Mouse (Mus musculus) granulocyte monocyte progenitor cell, adult 5-6 weeks (primary cell): ENCODE results near the gene Theg. TPM values are rescaled to one million over a fixed set of nuclear protein-coding genes. Genes with fewer than 3 reads are reported as not detected.

ENCODE experiments used
- ATAC-seq: replicated peaks from 2 replicates; pipeline ENCODE4 v1.8.0; 2016; ENCODE audit warnings: mild to moderate bottlenecking, moderate TSS enrichment, inconsistent platforms; ENCODE audit not compliant: poor library complexity, severe bottlenecking
- total RNA-seq, 2 experiments: library from RNA; stranded (forward) in 1 of 2; stranded (reverse) in 1 of 2; fragments of 200-712, 200-1000 nt in 1 of 2; fragments of >200 nt in 1 of 2; fragmentation: Nextera tagmentation in 1 of 2; gene quantifications; 2 replicates each; pipeline ENCODE4 v1.2.3; 2014 to 2017

Gene Theg
- total RNA-seq (2014; fragmentation: Nextera tagmentation) = not detected in 2 replicates
- total RNA-seq (2017) = not detected in 2 replicates

DNA sequence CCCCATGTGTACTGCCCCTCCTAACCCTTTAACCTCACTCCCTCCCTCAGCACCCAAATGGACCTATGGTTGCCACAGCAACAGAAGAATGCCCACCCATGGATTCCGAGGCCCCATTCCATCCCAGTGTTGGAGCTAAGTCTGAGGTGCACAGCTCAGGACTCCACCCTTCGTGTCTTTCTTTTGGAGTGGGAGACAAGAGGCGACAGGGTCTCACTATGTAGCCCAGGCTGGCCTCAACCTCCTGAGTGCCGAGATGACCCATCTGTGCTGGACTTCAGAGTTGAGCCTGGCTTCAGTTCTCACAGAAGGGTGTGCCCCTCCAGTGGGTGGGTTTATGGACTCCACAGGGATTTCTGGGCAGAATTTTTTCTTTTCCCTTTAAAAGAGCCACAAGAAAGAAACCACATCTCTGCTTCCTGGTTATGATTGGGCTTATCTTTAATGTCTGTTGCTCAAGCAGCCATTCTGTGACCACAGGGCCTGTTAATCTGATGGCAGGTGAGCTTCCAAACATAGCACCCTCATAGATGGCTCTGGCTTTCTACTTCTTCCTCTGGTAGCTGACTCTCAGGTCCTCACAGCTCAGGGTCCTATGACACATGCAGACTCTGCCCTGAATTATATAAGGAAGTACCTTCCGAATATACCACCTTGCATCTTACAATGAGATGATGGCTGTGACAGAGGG lies at the start of gene Theg:
Gene Theg, minus strand, starts transcription at position 271 of the 691 bp plus-strand sequence.
- ATAC-seq = peak; percentile 10

DNA sequence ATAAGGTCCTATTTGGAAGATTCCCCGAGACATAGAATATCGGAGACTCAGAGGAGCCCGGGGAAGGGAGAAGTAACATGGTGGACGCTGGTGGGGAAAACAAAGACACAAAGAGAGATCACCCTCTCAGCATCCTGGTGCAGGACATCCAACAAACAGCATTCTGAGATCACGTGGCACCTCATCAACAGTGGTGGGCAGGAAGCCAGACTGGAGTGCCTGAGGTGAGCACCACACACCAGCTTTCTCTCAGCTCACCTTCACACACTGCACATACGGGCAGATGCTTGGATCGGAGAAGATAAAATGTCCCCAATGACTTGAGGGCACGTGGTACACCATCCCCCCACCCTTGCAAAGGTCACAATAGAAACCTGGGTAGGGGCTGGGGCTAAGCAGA lies 49.2 kb upstream of the Theg start:
- no peak for ATAC-seq

DNA sequence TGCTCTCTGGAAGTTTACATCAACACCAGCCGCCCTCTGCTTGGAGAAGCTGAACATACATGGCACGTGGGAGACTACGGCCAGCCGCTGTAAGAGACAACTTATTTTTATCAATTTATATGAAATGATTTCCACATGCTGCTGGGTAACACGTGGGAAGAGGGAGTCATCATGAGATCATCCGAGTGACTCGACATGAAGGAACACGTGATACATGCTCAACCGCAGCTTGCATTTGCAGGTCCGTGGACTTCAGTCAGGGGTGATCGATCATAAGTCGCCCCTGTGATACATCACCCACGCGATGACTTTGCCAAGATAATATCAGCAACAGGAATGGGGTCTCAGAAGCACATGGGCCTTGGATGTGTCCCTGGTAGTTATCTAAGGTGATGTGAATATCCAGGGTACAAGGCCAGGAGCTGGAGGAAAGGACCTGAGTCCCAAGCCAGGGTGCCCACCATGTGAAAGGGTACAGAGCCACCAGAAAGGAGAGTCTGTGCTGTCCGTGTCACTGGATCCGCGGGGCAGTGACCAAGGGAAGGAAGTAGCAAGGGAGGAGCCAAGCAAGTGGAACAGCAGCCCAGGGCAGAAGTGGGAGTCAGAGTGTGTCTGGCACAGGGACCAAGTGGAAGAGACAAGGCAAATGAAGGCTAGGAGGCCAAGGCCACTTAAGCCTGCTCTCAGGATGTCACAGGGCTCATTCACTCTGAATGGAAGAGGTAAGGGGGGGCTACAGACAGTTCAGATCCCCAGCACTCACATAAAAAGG lies 46.1 kb upstream of the Theg start:
- ATAC-seq = no peak

DNA sequence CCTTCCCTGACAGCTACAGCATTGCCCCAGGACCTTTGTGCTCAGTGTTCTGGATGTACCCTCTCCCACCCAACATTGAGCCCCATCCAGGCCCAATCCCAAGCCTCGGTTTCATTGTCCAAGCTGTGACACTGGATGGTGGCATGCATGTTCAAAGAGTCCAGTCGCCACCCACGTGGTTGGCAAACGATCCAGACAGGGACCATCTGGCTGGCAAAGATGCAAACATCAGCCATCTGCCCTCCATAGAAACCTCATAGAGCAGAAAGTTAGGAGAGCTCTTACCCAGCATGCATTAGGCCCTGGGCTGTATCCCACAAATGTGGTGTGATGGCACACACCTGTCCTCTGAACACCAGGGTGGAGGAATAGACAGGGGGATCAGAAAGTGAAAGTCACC lies 44.3 kb upstream of the Theg start:
- no peak for ATAC-seq

DNA sequence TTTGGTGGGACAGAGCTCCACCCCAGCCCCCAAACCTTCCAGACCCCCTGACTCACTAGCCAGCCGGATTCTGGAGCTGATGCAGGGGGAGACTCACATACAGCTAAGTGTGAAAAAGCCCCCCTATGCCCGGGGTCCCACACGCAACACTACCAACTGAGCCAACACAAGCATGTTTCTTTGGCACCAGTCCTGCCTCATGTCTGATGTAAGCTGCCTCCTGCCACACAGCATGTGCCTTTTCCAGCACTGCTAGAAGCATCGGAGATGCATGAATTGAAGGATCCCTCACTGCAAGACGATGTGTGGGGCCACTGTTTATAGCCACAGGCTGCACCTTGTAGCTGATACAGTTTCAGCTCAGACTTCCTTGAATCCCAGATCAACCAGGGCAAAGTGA lies 41.2 kb upstream of the Theg start:
- no peak for ATAC-seq

DNA sequence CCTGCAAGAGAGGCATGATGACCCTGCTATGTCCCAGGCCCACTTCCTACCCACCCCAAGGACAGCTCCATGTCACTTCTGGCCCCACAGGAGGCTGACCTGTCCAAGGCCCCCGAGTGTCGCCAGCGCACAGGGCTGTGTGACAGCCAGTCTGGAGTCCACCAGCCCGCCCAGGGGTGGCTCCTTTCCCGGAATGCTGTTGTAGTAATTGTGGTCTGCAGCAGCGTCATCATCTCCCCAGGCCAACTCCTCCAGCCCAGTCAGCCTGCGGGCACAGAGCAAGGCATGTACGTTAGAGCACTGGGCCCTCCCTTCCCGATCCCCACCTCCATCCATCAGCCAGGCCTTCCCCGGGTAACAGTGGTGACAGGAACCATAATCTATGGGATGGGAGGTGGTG lies 39.0 kb upstream of the Theg start:
- no peak for ATAC-seq

DNA sequence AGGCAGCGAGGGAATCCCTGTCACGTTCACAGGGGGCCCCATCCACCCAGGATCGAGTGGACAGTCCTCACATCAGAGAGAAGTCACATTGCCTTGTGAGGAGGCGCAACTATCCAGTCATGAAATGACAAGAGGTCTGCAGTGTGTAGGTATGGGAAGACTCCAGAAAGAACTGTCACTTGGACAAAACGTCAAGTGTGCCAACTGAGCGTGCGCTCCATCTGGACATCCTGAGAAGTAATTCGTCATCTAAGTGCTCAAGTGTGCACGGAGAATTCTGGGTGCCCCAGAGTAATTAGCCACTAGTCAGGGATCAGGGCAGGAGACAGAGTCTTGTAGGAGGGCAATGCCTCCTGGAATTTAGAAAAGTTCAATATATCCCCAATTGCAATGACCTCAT lies 38.3 kb upstream of the Theg start:
- ATAC-seq = no peak

DNA sequence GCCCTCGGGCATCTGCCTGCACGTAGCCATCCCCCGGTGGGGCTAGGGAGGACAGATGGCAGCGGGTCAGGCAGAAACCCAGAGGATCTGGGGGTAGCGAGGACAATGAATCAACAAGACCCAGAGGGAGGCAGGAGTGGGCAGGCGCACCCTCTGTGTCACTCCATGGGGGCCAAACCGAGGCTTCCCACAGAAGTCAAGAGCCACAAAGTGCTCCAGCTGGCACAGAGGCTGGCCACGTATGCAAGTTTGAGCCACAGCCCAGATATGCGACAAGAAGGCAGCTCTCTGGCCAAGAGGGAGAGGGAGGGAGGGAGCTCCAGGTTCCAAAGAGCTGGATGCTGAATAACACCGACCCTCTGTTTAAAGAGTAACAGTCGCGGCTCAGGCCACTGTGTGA lies 36.8 kb upstream of the Theg start:
- ATAC-seq = no peak

DNA sequence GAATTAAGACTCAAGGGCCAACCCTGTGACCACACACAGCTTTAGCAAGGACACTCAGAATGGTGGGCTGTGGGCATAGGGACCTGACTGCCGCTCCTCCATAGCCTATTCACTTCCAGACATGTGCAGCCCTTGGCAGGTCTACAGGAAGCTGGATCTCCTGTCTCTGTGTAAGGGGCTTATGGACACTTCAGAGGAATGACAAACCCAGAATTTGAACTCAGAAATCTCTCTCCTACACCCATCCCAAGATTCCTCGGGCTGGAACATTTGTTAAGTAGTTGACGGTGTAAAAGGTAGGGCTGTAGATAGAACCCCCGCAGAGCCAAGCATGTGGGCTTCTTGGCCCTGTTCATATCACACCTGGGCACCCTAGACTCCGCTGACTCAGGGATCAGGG lies 29.2 kb upstream of the Theg start:
- no peak for ATAC-seq

DNA sequence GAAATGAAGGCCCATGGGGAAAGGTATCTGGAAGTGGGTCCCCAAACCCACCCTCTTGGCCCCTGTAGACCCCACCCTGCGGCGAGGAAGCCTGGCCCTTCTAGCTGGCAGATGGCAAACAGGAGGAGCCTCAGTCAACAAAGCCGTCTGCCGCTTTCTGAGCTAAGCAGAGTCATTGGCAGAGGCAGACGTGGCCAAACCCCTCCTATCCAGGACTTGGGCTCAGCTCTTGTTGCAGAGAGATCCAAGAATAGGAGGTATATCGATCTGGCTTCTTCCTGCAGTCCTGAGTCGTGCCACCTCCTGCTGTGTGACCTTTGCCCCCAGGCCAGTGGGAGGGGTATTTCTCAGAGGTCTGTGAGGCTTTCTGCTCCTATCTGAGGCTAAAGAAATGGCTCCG lies 28.7 kb upstream of the Theg start:
- ATAC-seq = no peak

DNA sequence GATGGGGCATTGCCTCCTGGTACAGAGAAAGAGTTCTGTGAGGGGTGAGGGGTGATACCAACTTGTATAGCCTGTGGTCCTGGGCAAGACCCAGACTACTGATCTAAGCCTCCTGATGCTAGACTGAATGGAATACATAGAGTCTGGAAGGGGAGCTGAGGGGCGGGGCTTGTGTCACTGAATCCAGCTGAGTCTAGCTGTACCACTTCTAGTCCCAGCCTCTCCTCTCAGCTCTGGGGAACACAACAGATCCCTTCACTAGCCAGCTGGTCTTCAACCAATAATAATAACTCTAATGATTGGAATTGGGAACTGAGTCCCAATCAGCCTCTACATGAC lies 27.1 kb upstream of the Theg start:
- ATAC-seq = no peak

DNA sequence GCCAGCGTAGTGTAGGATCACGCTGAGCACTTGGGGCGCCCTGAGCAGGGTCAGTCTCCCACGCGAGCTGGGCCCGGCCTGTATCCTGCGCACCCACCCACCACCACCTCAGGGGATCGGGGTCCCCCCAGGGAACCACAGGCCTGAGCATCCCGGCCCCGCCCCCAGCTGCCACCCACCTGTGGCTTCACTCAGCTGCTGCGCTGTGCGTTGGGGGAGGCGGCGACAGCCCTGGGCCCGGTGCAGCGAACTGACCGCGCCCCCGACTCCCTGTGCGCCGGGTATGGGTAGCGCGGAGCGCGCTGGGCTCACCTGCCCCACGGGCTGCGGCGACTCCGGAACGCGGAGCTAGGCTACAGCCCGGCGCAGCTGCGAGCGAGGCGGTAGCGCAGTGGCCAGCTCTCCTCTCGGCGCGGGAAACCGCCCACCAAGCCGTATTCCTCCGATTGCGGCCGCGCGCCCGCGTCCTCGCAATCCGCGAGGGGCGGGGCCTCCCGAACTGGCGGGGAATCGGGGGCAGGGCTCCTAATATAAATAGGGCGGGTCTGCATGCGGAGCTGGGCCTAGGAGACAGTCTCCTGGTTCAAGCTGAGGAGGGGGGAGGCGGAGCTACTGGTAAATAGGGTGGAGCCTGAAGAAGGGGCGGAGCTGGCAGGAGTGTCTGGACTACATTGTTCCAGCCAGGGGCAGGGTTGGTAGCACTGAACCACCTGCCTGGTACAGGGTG lies 26.6 kb upstream of the Theg start, which contains the start of gene C2cd4c:
Gene C2cd4c, minus strand, starts transcription at position 448 of the 727 bp plus-strand sequence.
- ATAC-seq = peak; percentile 77

DNA sequence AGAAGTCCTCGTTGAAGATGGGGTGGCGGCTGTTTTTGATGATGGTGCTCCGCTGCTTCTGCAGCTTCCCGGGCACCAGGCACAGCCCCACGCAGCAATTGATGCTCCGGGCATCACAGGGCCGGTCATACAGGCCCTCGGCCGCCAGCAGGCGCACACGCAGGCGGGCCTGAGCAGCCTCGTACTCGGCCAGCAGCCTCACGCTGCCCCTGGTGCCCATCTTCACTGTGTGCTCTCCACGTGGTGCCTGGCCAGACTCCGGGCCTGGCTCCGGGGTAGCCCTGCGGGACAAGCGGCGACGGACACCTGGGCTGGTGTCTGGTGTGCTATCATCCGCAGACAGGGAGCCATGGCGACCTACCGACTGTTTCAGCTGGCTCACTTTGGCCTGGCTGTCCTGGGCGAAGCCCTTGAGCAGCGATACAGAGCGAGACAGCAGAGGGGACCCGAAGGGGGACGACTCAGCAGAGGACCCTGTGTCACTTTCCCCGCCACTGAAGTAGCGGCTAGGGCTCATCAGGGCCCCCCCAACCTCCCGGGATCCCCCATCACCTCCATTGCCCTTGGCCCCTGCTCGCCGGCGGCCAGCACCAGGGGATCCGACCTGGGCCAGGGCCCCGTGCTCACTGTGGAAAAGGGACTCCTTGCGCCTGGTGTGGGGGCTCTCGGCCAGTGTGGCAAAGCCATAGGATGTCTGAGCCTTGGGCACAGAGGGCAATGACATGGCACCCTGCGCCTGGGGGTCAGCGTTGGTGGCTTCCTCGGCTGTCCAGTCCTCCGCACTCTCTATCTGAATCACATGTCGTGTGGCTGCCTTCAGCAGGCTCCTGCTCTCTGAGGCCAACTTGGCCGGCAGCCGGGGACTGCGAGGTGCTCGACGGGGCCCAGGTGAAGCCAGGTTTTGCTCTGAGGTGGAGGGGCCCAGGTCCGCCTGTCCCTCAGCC lies 25.3 kb upstream of the Theg start:
- peak; percentile 38 for ATAC-seq

DNA sequence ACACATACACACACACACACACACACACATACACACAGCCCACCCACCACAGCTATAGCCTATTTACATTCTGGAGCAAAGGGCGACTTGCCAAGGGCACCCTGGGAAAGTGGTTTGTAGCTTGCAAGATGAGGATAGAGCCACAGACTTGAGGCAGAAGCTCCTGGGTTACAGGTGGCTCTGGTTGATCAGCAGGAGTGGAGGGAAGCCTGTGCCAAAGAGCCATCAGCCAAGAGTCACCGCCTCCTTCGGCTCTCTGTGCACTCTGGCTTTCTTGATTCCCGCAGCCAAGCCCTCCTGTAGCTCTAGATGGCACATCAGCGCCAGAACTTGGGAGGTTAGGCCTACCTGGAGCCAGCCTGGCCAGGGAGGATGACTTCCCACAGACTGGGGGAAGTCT lies 24.2 kb upstream of the Theg start:
- ATAC-seq = no peak

DNA sequence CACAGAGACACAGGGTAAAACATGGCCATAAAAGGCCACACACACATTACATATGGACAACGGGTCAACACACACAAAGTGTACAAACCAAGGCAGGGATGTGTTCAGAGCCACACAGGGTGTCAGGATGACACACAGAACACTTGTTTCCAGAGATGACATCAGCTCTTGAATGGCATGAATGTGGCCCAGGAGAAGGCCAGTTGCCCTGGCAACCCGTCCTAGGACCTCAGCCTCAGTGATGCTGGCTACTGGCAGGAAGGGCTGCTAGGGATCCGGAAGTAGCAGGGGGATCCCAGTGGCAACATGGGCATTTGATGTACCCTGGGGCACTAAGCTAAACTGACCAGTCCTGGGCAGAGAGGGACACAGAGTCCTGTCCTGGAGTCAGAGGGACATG lies 22.1 kb upstream of the Theg start:
- no peak for ATAC-seq

DNA sequence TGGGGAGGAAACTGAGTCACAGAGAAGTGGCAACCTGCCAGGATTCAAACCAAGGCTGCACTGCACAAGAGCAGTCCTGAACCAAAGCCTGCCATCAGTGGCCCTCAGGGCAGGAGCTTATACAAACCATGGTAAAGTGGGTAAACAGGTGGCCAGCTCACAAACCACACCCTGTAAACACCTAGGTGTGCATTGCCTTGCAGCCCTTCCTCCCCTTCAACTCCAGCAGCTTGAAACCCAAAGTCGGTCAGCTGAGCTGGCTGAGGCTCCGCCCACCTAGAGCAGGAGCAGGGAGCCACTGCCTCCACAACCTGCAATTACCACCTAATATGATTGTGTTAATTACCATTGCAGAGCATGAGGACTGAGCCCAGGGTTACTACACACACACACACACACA lies 20.8 kb upstream of the Theg start:
- ATAC-seq = no peak

DNA sequence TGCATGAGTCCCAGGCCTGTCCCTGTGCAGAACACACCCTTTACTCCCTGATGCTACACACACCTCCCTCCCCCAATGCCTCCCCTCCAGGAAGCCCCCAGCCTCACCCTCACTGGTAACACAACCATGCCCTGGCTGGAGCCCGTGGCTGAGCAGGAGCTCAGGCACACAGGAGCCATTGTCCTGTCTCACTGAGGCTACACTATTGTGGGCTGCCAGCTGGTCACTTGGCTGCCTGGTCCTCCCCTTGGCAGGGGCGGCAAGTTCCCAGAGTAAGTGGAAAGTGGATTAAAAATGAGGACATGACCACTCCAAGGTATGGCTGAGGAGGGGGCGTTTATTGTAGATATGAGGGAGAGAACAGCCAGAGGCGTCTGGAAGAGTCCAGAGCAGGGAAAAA lies 19.4 kb upstream of the Theg start:
- ATAC-seq = no peak

DNA sequence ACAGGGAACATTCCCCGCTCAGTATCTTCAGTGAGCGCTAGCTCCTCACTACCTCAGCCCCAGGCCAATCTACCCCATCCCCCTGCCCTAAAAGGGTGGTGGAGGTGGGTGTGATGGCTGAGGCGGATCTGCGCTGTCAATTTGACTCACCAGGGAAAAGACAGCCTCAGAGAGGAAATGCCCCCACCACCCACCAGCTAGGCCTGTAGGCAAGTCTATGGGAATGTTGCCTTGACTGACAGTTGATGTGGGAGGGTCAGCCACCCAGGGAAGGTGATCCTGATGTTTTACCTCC lies 10.8 kb upstream of the Theg start:
- ATAC-seq = no peak

DNA sequence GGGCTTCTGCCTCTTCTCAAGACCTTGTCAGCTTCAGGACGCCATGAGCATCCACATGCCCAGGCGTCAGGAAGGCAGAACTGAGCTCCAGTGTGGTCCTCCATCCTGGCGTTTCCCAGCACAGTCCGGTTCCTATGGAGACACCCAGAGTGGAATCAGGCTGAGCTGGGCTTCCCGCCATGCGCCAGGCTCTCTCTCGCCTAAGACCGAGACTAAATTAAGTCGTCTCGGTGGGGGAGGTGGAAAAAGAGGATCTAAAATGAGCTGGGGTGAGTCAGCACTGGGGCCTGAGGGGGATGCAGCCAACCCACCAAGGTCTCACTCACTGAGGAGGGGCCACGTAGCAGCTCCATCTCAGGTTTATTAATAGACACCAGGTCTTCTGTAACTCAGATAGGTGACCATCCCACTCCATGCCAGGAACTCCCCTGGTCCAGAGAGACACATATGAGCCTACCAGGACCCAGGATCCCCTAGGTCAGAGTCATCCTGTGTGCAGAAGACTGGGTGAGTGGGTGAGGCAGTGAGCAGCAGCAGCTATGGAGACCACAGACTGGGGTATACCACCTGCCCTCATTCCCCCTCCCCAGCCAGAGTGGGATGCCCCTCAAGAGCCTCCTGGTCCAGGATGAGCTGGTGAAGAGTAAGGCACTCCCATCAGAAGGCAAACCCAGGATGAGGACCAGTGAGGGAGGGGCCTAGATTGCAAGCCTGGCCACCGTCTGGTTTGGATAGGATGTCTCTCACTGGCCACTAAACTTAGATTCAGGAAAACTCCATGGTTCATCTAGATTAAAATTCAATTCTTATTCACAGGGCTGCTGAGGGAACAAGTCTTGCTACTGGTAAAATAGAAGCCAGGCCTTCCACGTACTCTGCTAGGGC lies 10.2 kb upstream of the Theg start:
- peak; percentile 55 for ATAC-seq

DNA sequence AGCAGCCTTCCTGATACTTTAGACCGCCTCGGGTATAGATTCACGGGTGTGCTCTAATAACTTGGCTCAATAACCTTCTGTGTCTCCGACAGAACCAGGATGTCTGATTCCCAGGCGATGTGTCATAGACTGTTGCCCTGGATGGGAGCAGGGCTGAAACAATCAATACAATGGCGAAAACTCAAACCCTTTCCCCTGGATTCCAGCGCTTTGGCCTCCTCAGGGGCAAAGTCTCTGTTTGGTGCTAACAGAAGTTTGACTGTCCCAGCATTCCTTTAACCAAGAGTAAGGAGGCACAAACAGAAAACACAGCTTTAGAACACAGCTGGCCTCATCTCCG lies 8.4 kb upstream of the Theg start:
- ATAC-seq = no peak
